Mouse (Mus musculus) heart, postnatal 0 days (tissue): ENCODE data around the gene Mustn1.

Experiments
- CTCF ChIP-seq: IDR thresholded peaks from 2 replicates; pipeline ENCODE4 v1.5.1; 2016; ENCODE audit warnings: antibody characterized with exemption, control low read depth, low read depth
- EP300 ChIP-seq: IDR thresholded peaks from 2 replicates; pipeline ENCODE4 v1.6.1; 2016; ENCODE audit warnings: antibody characterized with exemption, low read depth

GRCm38 (mm10) chr14:30861421-30862125 is 17.4 kb upstream of the Mustn1 start:
- TF ChIP-seq CTCF (no peak), EP300 (no peak)
